Mouse (Mus musculus): ENCODE results near the gene Kcnh1.

DNA sequence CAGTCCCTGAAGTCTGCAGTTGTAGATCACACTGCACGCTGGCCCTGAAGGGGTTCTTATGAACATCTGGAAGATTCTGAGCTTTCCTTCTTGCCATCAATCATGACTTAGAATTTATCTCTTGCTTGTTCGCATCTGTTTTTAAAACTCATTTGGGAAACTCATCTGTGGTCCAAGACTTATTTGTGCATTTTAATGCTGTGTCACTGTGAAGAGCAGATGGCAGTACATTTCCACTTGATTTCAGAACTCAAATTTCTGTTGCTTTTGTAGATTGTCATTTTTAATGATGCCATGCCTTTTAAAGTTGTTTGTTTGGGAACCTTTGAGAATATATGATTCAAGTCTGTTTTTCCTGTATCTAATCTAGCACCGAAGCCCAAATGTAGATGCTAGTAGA is 19.1 kb upstream of the Kcnh1 start:
- TF ChIP-seq CTCF (IDR thresholded peaks at IDR 0.05; ENCODE audit: low read depth, low read length) (no peak), POLR2A (IDR thresholded peaks at IDR 0.05; ENCODE audit: insufficient read depth, low read length) (no peak), EP300 (IDR thresholded peaks at IDR 0.05; ENCODE audit: insufficient read depth, low read depth, low read length) (no peak)

All from ES-Bruce4 (cell line).